Mouse (Mus musculus) spleen, adult 2 months (tissue): Measurements from ENCODE around the gene Rnaseh2a.

Source experiments
- CTCF ChIP-seq: fragments of 200-500 bp; IDR thresholded peaks from 2 replicates; pipeline ENCODE4 v1.5.1; 2011; ENCODE audit warnings: mild to moderate bottlenecking, inconsistent platforms; ENCODE audit not compliant: insufficient read depth, insufficient read length, insufficient replicate concordance; ENCODE audit errors: extremely low read depth
- POLR2A ChIP-seq: fragments of 200-500 bp; IDR thresholded peaks from 2 replicates; pipeline ENCODE4 v1.6.1; 2011; ENCODE audit warnings: low read depth, low read length, inconsistent platforms

GRCm38 (mm10) chr8:84928456-84929306 lies 40.9 kb downstream of the Rnaseh2a start:
- TF ChIP-seq CTCF (peak; percentile 82), POLR2A (no peak)
